ENCODE assay signal across 14 mouse cellular contexts in genomic region chr2:168311006-168311405, GRCm38 (mm10). TPM values are rescaled to one million over a fixed set of nuclear protein-coding genes. Genes with fewer than 3 reads are reported as not detected.
"Had no signal": no experiment of that assay in that cellular context is flagged by ENCODE, and none has a peak within 500 bp of the region (broad histone marks: within the 10 kb centered on the region; RNA-seq: fewer than 3 reads in every experiment).

No protein-coding gene starts in this region.

- H3K4me3 ChIP-seq: limb, embryonic 15.5 days; liver, embryonic 12.5 days; midbrain, embryonic 10.5 days; myocyte; neural tube, embryonic 12.5 days had no signal

- H3K36me3 ChIP-seq: limb, embryonic 15.5 days; liver, embryonic 12.5 days; midbrain, embryonic 10.5 days; neural tube, embryonic 12.5 days had no signal

- H3K4me2 ChIP-seq: limb, embryonic 15.5 days; liver, embryonic 12.5 days; neural tube, embryonic 12.5 days had no signal

- H3K9ac ChIP-seq: limb, embryonic 15.5 days; liver, embryonic 12.5 days; neural tube, embryonic 12.5 days had no signal

- H3K27me3 ChIP-seq: limb, embryonic 15.5 days; neural tube, embryonic 12.5 days had no signal

- DNase-seq: kidney, adult 8-10 months; kidney, postnatal 25 days; layer of hippocampus, adult 9-11 months; layer of hippocampus, postnatal 36 days; midbrain, embryonic 14.5 days; thymus, postnatal 36 days had no signal

- ATAC-seq: liver, embryonic 12.5 days had no signal

- H3K4me1 ChIP-seq: liver, embryonic 12.5 days; neural tube, embryonic 12.5 days had no signal

- H3K9me3 ChIP-seq: limb, embryonic 15.5 days; liver, embryonic 12.5 days; midbrain, embryonic 10.5 days; neural tube, embryonic 12.5 days had no signal

- H3K27ac ChIP-seq: limb, embryonic 15.5 days; liver, embryonic 12.5 days; midbrain, embryonic 10.5 days; neural tube, embryonic 12.5 days; stomach, postnatal 0 days had no signal

RNA-seq across cellular contexts. Expression of gene Kcng1, which starts 29.5 kb away (rescaled TPM):
- total RNA-seq: neutrophil, adult 5-6 weeks had no signal
- polyA plus RNA-seq: myocyte; thymus, postnatal 0 days had no signal
